Mouse (Mus musculus): ENCODE data around the gene Vmac.

DNA sequence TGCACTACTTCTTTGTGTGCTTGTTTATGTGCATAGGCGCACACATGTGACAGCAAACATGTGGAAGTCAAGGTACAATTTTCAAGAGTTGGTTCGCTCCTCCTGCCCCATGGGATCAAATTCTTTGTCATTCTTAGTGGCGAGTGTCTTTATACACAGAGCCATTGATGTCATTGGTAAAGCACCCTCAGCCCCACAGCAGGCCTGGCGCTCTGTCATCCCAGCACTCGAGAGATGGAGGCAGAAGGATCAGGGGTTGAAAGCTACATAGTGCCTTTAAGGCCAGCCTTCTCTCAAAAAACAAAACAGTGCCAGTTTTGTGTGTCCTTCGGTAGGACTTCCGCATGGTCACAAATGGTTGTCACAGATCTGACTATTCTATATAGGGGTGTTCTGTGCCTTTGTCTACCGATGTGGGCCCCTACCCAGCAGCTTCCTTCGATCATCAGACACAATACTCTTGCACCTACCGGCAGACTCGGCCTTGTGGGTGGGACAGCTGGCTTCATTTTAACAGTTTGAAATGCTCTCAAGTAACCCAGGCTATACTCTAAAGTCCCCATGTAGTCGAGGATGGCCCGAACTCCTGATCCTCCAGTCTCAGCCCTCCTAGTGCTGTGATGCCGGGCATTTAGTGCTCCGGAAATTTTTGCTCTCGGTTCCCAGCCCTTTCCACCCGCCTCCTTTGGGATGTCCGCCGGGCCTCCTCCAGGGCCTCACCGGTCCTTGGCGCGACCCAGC is 1.7 kb downstream of the Vmac start:
- TF ChIP-seq CTCF (IDR thresholded peaks at IDR 0.05; ENCODE audit: control insufficient read depth, insufficient read depth, insufficient replicate concordance, low read depth, low read length) (no peak), POLR2A (IDR thresholded peaks at IDR 0.05; ENCODE audit: control insufficient read depth, low read depth, low read length) (no peak)

Data from testis, adult 2 months (tissue).